Mouse (Mus musculus) lung, postnatal 0 days (tissue): Measurements from ENCODE around the gene Pomt1.

Source experiments
- CTCF ChIP-seq: IDR thresholded peaks from 2 replicates; pipeline ENCODE4 v1.5.1; 2016; ENCODE audit warnings: antibody characterized with exemption, mild to moderate bottlenecking
- EP300 ChIP-seq: IDR thresholded peaks from 2 replicates; pipeline ENCODE4 v1.6.1; 2016; ENCODE audit warnings: antibody characterized with exemption, mild to moderate bottlenecking, control low read depth

GRCm38 (mm10) chr2:32220021-32220420, 16.4 kb upstream of the Pomt1 start:
- no peak for TF ChIP-seq CTCF
- TF ChIP-seq EP300: no peak
